In the genomic region with DNA sequence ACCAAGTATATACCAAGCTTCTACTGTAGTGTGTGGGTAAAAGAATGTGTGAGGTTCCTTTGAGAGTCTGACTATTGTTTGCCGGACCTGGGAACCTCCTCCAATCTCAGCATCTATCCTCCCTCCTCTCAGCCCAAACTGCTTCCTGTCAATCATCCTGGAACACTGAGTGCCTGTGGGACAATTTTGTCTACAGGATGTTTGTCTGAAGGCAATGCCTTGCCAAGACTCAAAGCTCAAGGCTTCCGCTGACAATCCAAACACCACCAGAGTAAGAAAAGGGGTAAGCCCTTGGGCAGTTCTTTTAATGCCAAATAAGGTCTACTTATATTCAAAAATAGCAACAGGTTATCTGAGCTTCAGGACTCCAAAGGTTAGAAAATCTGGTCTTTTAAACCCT, we compare ENCODE assay signal across 17 mouse cellular contexts.
DNase-seq lines count a peak whose midpoint lies in the region; ATAC-seq lines count a peak whose summit lies in the region.
"Had no signal": no experiment of that assay in that cellular context is flagged by ENCODE, and none has a peak within 500 bp of the region (broad histone marks: within the 10 kb centered on the region; RNA-seq: fewer than 3 reads in every experiment).

No protein-coding gene starts in this region.

- peaks cover 2% of the 10 kb centered on the region; the same call in 1 of the 2 replicates for H3K9me3 ChIP-seq in heart, embryonic 16.5 days (replicated peaks; ENCODE audit: control insufficient read depth, low read length)
- H3K9me3 ChIP-seq: forebrain, embryonic 12.5 days; lung, embryonic 15.5 days; midbrain, embryonic 10.5 days had no signal

- peak overlapping the region; percentile 31; the same call in 1 of the 2 replicates for H3K27ac ChIP-seq in heart, embryonic 16.5 days (ENCODE audit: low read length)
- H3K27ac ChIP-seq: forebrain, embryonic 12.5 days; kidney, postnatal 0 days; lung, embryonic 15.5 days; midbrain, embryonic 10.5 days had no signal

- peaks cover 13% of the 10 kb centered on the region for H3K4me1 ChIP-seq in heart, embryonic 16.5 days (ENCODE audit: control insufficient read depth, insufficient read depth, low read length)
- H3K4me1 ChIP-seq: forebrain, embryonic 12.5 days; midbrain, embryonic 10.5 days had no signal

- H3K36me3 ChIP-seq in heart, embryonic 16.5 days (ENCODE audit: control insufficient read depth, insufficient read depth), result no peaks in the 10 kb centered on the region
- H3K36me3 ChIP-seq: forebrain, embryonic 12.5 days; lung, embryonic 15.5 days; midbrain, embryonic 10.5 days had no signal

- no peak for ATAC-seq in heart, embryonic 16.5 days (replicated peaks; ENCODE audit: extremely low read depth, insufficient read depth, low FRiP score)
- ATAC-seq: hindbrain, embryonic 16.5 days; intestine, postnatal 0 days had no signal

- no peaks in the 10 kb centered on the region for H3K27me3 ChIP-seq in heart, embryonic 16.5 days (ENCODE audit: control insufficient read depth, insufficient read depth, low read length)
- H3K27me3 ChIP-seq: forebrain, embryonic 12.5 days; lung, embryonic 15.5 days had no signal

- no peak overlapping the region for H3K4me2 ChIP-seq in heart, embryonic 16.5 days (ENCODE audit: low read depth, low read length)
- H3K4me2 ChIP-seq: forebrain, embryonic 12.5 days; lung, embryonic 15.5 days had no signal

- 55% methylated on average over 2 of the region's 2 CpGs for WGBS in heart, embryonic 16.5 days

- no peak overlapping the region for H3K9ac ChIP-seq in heart, embryonic 16.5 days (ENCODE audit: low read length)
- H3K9ac ChIP-seq: forebrain, embryonic 12.5 days; lung, embryonic 15.5 days had no signal

- DNase-seq in heart, adult 8-10 months (ENCODE audit: low spot score), result peak; percentile 77
- no peak for DNase-seq in heart, postnatal 4 days
- peak; percentile 65 to 81 for DNase-seq in heart, adult 9 months (ENCODE audit: low spot score in 2 of 2)
- DNase-seq in lung, postnatal 10 days, result peak; percentile 80
- DNase-seq in ovary, postnatal 10 days (ENCODE audit: low spot score), result no peak
- DNase-seq in adrenal gland, adult 18-20 months (ENCODE audit: low spot score in 2 of 2), result no peak
- DNase-seq in thymus, postnatal 10 days (ENCODE audit: low spot score in 2 of 2), result no peak
- DNase-seq: adrenal gland, adult 2 months; cerebellum, adult 8-10 months; gastrocnemius, postnatal 36 days had no signal

- no peak overlapping the region for H3K4me3 ChIP-seq in heart, embryonic 16.5 days (ENCODE audit: low read length)
- H3K4me3 ChIP-seq: forebrain, embryonic 12.5 days; lung, embryonic 15.5 days; midbrain, embryonic 10.5 days had no signal

Comparison
In these comparisons a context has a peak if more than half of its experiments do, and no peak if none do; other contexts are left out.
1. DNase-seq: peak in heart, adult 8-10 months (single experiment), heart, adult 9 months (2 of 2) and lung, postnatal 10 days (single experiment); none in heart, postnatal 4 days (single experiment), ovary, postnatal 10 days (single experiment), adrenal gland, adult 18-20 months (0 of 2) and thymus, postnatal 10 days (0 of 2).